Mouse (Mus musculus): ENCODE data around the gene Lifr. TPM values are rescaled to one million over a fixed set of nuclear protein-coding genes. Genes with fewer than 3 reads are reported as not detected.

The Lifr gene
- polyA plus RNA-seq, 1 experiment from 2014 or later = 31.4 TPM

DNA sequence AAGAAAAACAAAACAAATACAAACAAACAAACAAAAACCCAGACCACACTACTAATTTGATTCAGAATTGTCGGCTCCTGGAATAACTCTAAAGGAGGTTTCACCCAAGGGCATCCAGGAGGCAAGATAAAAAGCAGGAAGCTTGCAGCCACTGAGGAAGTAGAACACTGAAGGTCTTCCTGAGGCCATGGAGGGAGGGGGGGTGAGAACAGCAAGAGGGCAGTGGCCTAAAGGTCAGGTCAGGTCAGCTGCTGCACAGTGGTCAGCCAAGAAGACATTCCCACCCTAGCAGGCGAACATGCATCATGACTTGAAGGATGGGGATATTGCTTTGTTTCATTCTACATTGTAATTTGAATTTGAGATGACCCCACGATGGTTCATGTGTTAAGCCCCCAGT is 17.1 kb upstream of the Lifr start:
- Histone ChIP-seq H3K9me3 (replicated peaks; ENCODE audit: control insufficient read depth, low read length) (no peaks in the 10 kb centered on the region), H3K4me1 (ENCODE audit: control insufficient read depth, insufficient read depth, low read length) (no peaks in the 10 kb centered on the region; the same call in 1 of the 2 replicates), H3K4me3 (ENCODE audit: low read depth, low read length) (no peak overlapping the region), H3K4me2 (no peak overlapping the region), H3K9ac (ENCODE audit: low read depth, low read length) (no peak overlapping the region), H3K27ac (ENCODE audit: low read depth, low read length) (no peak overlapping the region), H3K36me3 (ENCODE audit: control insufficient read depth, insufficient read depth, low read length) (no peaks in the 10 kb centered on the region), H3K27me3 (ENCODE audit: control insufficient read depth, insufficient read depth, low read length) (no peaks in the 10 kb centered on the region)
- WGBS (ENCODE audit: insufficient replicate concordance) = 53% methylated on average over 3 of the region's 3 CpGs
- ATAC-seq (replicated peaks; ENCODE audit: insufficient number of reproducible peaks, low FRiP score, low TSS enrichment) = no peak

- H3K27me3 ChIP-seq (ENCODE audit: control insufficient read depth, insufficient read depth, low read length) = no peaks in the 10 kb centered on the region
- no peaks in the 10 kb centered on the region for H3K36me3 ChIP-seq (ENCODE audit: control insufficient read depth, insufficient read depth, low read length)
- no peak overlapping the region for H3K4me2 ChIP-seq
- H3K27ac ChIP-seq (ENCODE audit: low read depth, low read length) = no peak overlapping the region
- 87% methylated on average over 6 of the region's 6 CpGs for WGBS (ENCODE audit: insufficient replicate concordance)
- no peaks in the 10 kb centered on the region for H3K9me3 ChIP-seq (replicated peaks; ENCODE audit: control insufficient read depth, low read length)
- H3K4me3 ChIP-seq (ENCODE audit: low read depth, low read length) = no peak overlapping the region
- no peak overlapping the region for H3K9ac ChIP-seq (ENCODE audit: low read depth, low read length)
- H3K4me1 ChIP-seq (ENCODE audit: control insufficient read depth, insufficient read depth, low read length) = no peaks in the 10 kb centered on the region; the same call in 1 of the 2 replicates
- no peak for ATAC-seq (replicated peaks; ENCODE audit: insufficient number of reproducible peaks, low FRiP score, low TSS enrichment)
Observed at GRCm38 (mm10) chr15:7075185-7075584, 15.2 kb upstream of the Lifr start.

DNA sequence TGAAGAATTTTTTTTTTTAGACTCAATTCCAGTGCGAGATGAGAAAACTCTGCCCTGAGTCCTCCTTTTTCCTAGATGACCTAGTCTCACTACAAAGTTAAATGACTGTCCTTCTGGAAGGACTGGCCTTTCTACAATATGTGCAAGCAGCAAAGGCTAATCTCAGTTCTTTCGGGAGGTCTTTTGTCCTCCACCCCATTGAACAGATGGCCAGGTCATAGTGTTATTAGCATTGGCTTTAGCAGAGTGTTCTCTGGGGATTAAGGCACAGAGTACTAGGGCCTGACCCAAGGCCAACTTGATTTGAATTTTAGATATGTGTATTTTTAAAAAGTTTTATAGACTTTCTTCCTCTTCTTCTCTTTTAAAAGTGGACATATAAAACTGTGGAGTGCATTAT is 12.1 kb upstream of the Lifr start:
- Histone ChIP-seq H3K9me3 (replicated peaks; ENCODE audit: control insufficient read depth, low read length) (no peaks in the 10 kb centered on the region), H3K36me3 (ENCODE audit: control insufficient read depth, insufficient read depth, low read length) (no peaks in the 10 kb centered on the region), H3K4me3 (ENCODE audit: low read depth, low read length) (no peak overlapping the region), H3K4me2 (no peak overlapping the region), H3K9ac (ENCODE audit: low read depth, low read length) (no peak overlapping the region), H3K4me1 (ENCODE audit: control insufficient read depth, insufficient read depth, low read length) (0 out of 2 replicates have a peak, but pooled peaks cover 2% of the 10 kb centered on the region), H3K27ac (ENCODE audit: low read depth, low read length) (no peak overlapping the region), H3K27me3 (ENCODE audit: control insufficient read depth, insufficient read depth, low read length) (no peaks in the 10 kb centered on the region)
- ATAC-seq (replicated peaks; ENCODE audit: insufficient number of reproducible peaks, low FRiP score, low TSS enrichment) = no peak
- WGBS (ENCODE audit: insufficient replicate concordance) = 71% methylated on average over 2 of the region's 2 CpGs

- H3K27ac ChIP-seq (ENCODE audit: low read depth, low read length) = no peak overlapping the region
- no peak overlapping the region for H3K4me3 ChIP-seq (ENCODE audit: low read depth, low read length)
- H3K4me1 ChIP-seq (ENCODE audit: control insufficient read depth, insufficient read depth, low read length) = 0 out of 2 replicates have a peak, but pooled peaks cover 2% of the 10 kb centered on the region
- ATAC-seq (replicated peaks; ENCODE audit: insufficient number of reproducible peaks, low FRiP score, low TSS enrichment) = no peak
- no peaks in the 10 kb centered on the region for H3K27me3 ChIP-seq (ENCODE audit: control insufficient read depth, insufficient read depth, low read length)
- no peak overlapping the region for H3K4me2 ChIP-seq
- H3K9me3 ChIP-seq (replicated peaks; ENCODE audit: control insufficient read depth, low read length) = no peaks in the 10 kb centered on the region
- no peak overlapping the region for H3K9ac ChIP-seq (ENCODE audit: low read depth, low read length)
- H3K36me3 ChIP-seq (ENCODE audit: control insufficient read depth, insufficient read depth, low read length) = no peaks in the 10 kb centered on the region
- 84% methylated on average over 4 of the region's 4 CpGs for WGBS (ENCODE audit: insufficient replicate concordance)
Observed at GRCm38 (mm10) chr15:7079631-7080337, 10.6 kb upstream of the Lifr start.

- H3K4me1 ChIP-seq (ENCODE audit: control insufficient read depth, insufficient read depth, low read length) = 0 out of 2 replicates have a peak, but pooled peaks cover 2% of the 10 kb centered on the region
Observed at GRCm38 (mm10) chr15:7080916-7081626, 9.3 kb upstream of the Lifr start.

GRCm38 (mm10) chr15:7081795-7082194 is 8.6 kb upstream of the Lifr start:
- H3K4me1 ChIP-seq (ENCODE audit: control insufficient read depth, insufficient read depth, low read length) = 0 out of 2 replicates have a peak, but pooled peaks cover 2% of the 10 kb centered on the region
- peak overlapping the region; percentile 34 for H3K4me2 ChIP-seq
- ATAC-seq (replicated peaks; ENCODE audit: insufficient number of reproducible peaks, low FRiP score, low TSS enrichment) = no peak; the same call in 1 of the 2 replicates
- H3K27ac ChIP-seq (ENCODE audit: low read depth, low read length) = no peak overlapping the region
- H3K4me3 ChIP-seq (ENCODE audit: low read depth, low read length) = no peak overlapping the region
- H3K36me3 ChIP-seq (ENCODE audit: control insufficient read depth, insufficient read depth, low read length) = no peaks in the 10 kb centered on the region
- WGBS (ENCODE audit: insufficient replicate concordance) = 25% methylated on average over 15 of the region's 15 CpGs
- H3K27me3 ChIP-seq (ENCODE audit: control insufficient read depth, insufficient read depth, low read length) = no peaks in the 10 kb centered on the region; the same call in 1 of the 2 replicates
- H3K9me3 ChIP-seq (replicated peaks; ENCODE audit: control insufficient read depth, low read length) = no peaks in the 10 kb centered on the region
- no peak overlapping the region for H3K9ac ChIP-seq (ENCODE audit: low read depth, low read length)

More at GRCm38 (mm10) chr15:7080916-7081626, 9.3 kb upstream of the Lifr start:
- Histone ChIP-seq H3K9me3 (replicated peaks; ENCODE audit: control insufficient read depth, low read length) (no peaks in the 10 kb centered on the region), H3K27me3 (ENCODE audit: control insufficient read depth, insufficient read depth, low read length) (no peaks in the 10 kb centered on the region), H3K9ac (ENCODE audit: low read depth, low read length) (no peak overlapping the region), H3K27ac (ENCODE audit: low read depth, low read length) (no peak overlapping the region), H3K36me3 (ENCODE audit: control insufficient read depth, insufficient read depth, low read length) (no peaks in the 10 kb centered on the region), H3K4me2 (no peak overlapping the region), H3K4me3 (ENCODE audit: low read depth, low read length) (no peak overlapping the region)
- 54% methylated on average over 13 of the region's 15 CpGs for WGBS (ENCODE audit: insufficient replicate concordance)
- no peak for ATAC-seq (replicated peaks; ENCODE audit: insufficient number of reproducible peaks, low FRiP score, low TSS enrichment)

GRCm38 (mm10) chr15:7082901-7083300 is 7.5 kb upstream of the Lifr start:
- Histone ChIP-seq H3K27ac (ENCODE audit: low read depth, low read length) (no peak overlapping the region), H3K4me3 (ENCODE audit: low read depth, low read length) (no peak overlapping the region), H3K9me3 (replicated peaks; ENCODE audit: control insufficient read depth, low read length) (no peaks in the 10 kb centered on the region), H3K4me2 (no peak overlapping the region), H3K36me3 (ENCODE audit: control insufficient read depth, insufficient read depth, low read length) (no peaks in the 10 kb centered on the region), H3K27me3 (ENCODE audit: control insufficient read depth, insufficient read depth, low read length) (no peaks in the 10 kb centered on the region; the same call in 1 of the 2 replicates), H3K9ac (ENCODE audit: low read depth, low read length) (no peak overlapping the region), H3K4me1 (ENCODE audit: control insufficient read depth, insufficient read depth, low read length) (0 out of 2 replicates have a peak, but pooled peaks cover 2% of the 10 kb centered on the region)
- 87% methylated on average over 3 of the region's 3 CpGs for WGBS (ENCODE audit: insufficient replicate concordance)
- no peak for ATAC-seq (replicated peaks; ENCODE audit: insufficient number of reproducible peaks, low FRiP score, low TSS enrichment)

GRCm38 (mm10) chr15:7084780-7085497 is 5.5 kb upstream of the Lifr start:
- H3K36me3 ChIP-seq (ENCODE audit: control insufficient read depth, insufficient read depth, low read length) = no peaks in the 10 kb centered on the region
- ATAC-seq (replicated peaks; ENCODE audit: insufficient number of reproducible peaks, low FRiP score, low TSS enrichment) = no peak
- H3K9me3 ChIP-seq (replicated peaks; ENCODE audit: control insufficient read depth, low read length) = no peaks in the 10 kb centered on the region
- H3K9ac ChIP-seq (ENCODE audit: low read depth, low read length) = no peak overlapping the region
- WGBS (ENCODE audit: insufficient replicate concordance) = 53% methylated on average over 8 of the region's 8 CpGs
- H3K4me1 ChIP-seq (ENCODE audit: control insufficient read depth, insufficient read depth, low read length) = peaks cover 7% of the 10 kb centered on the region; the same call in 1 of the 2 replicates
- no peak overlapping the region for H3K27ac ChIP-seq (ENCODE audit: low read depth, low read length)
- H3K4me3 ChIP-seq (ENCODE audit: low read depth, low read length) = no peak overlapping the region
- H3K4me2 ChIP-seq = no peak overlapping the region
- no peaks in the 10 kb centered on the region; the same call in 1 of the 2 replicates for H3K27me3 ChIP-seq (ENCODE audit: control insufficient read depth, insufficient read depth, low read length)
